Mouse (Mus musculus) urinary bladder, postnatal 14 days (tissue): ENCODE results near the gene Gmds.

Source experiments
- DNase-seq: peaks from one replicate; pipeline ENCODE4 v3.0.0; 2021; ENCODE audit warnings: low spot score

The Gmds gene

GRCm38 (mm10) chr13:32338513-32339365 is at the start of gene Gmds:
TSS of gene Gmds (minus strand) at chr13:32338740.
- peak; percentile 93 for DNase-seq

GRCm38 (mm10) chr13:32385421-32386092 is 47.0 kb upstream of the Gmds start:
- DNase-seq: no peak

GRCm38 (mm10) chr13:32382227-32383010 is 43.9 kb upstream of the Gmds start:
- no peak for DNase-seq

GRCm38 (mm10) chr13:32378634-32379033 is 40.1 kb upstream of the Gmds start:
- no peak for DNase-seq

- no peak for DNase-seq
Measured at GRCm38 (mm10) chr13:32372531-32372883, 34.0 kb upstream of the Gmds start.

- DNase-seq: no peak
Measured at GRCm38 (mm10) chr13:32371874-32372530, 33.5 kb upstream of the Gmds start.

GRCm38 (mm10) chr13:32370751-32371150 is 32.2 kb upstream of the Gmds start:
- DNase-seq: no peak

GRCm38 (mm10) chr13:32370135-32370534 is 31.6 kb upstream of the Gmds start:
- DNase-seq: no peak

- DNase-seq: no peak
Measured at GRCm38 (mm10) chr13:32337735-32338512, 616 bp downstream of the Gmds start.

- DNase-seq: no peak
Measured at GRCm38 (mm10) chr13:32318309-32318708, 20.2 kb downstream of the Gmds start.

GRCm38 (mm10) chr13:32317354-32317753 is 21.2 kb downstream of the Gmds start:
- no peak for DNase-seq

GRCm38 (mm10) chr13:32312663-32313062 is 25.9 kb downstream of the Gmds start:
- DNase-seq: peak; percentile 57

- peak; percentile 14 for DNase-seq
Measured at GRCm38 (mm10) chr13:32311476-32311875, 27.1 kb downstream of the Gmds start.

- no peak for DNase-seq
Measured at GRCm38 (mm10) chr13:32298456-32298855, 40.1 kb downstream of the Gmds start.

- DNase-seq: peak; percentile 33
Measured at GRCm38 (mm10) chr13:32297398-32297797, 41.1 kb downstream of the Gmds start.

GRCm38 (mm10) chr13:32294416-32295195 is 43.9 kb downstream of the Gmds start:
- no peak for DNase-seq

GRCm38 (mm10) chr13:32272937-32273496 is 65.5 kb downstream of the Gmds start:
- no peak for DNase-seq

- DNase-seq: no peak
Measured at GRCm38 (mm10) chr13:32269757-32270156, 68.8 kb downstream of the Gmds start.

- DNase-seq: no peak
Measured at GRCm38 (mm10) chr13:32269261-32269660, 69.3 kb downstream of the Gmds start.

GRCm38 (mm10) chr13:32268284-32268683 is 70.3 kb downstream of the Gmds start:
- DNase-seq: no peak
